Mouse (Mus musculus) E14TG2a.4 (cell line): ENCODE results near the gene Shbg.

Experiments
- CTCF ChIP-seq: conservative IDR thresholded peaks from 2 replicates; pipeline ENCODE4 v1.5.1; 2014; ENCODE audit warnings: low read length
- NANOG ChIP-seq: IDR thresholded peaks from 2 replicates; pipeline ENCODE4 v1.6.1; 2014; ENCODE audit warnings: borderline replicate concordance, low read length, mixed read lengths
- POU5F1 ChIP-seq: IDR thresholded peaks from 2 replicates; pipeline ENCODE4 v1.6.1; 2014; ENCODE audit warnings: low read length, borderline replicate concordance

GRCm38 (mm10) chr11:69590622-69591021 lies 27.1 kb downstream of the Shbg start:
- TF ChIP-seq CTCF: no peak
- no peak for TF ChIP-seq NANOG
- no peak for TF ChIP-seq POU5F1
